Mouse (Mus musculus) heart, adult 10 weeks (tissue): ENCODE measurements around the gene Rpl37a. TPM values are rescaled to one million over a fixed set of nuclear protein-coding genes. Genes with fewer than 3 reads are reported as not detected.

Experiments
- polyA plus RNA-seq: library from polyadenylated mRNA; stranded (reverse); fragments of 350-450 nt; fragmentation: Illumina TruSeq; extraction: RNeasy Lipid Tissue Mini Kit (QIAGEN cat#74804); gene quantifications from one replicate; pipeline ENCODE4 v1.2.3, GENCODE M21; 2014; ENCODE audit warnings: low read depth, low replicate concordance

The Rpl37a gene
- 588 TPM for polyA plus RNA-seq

DNA sequence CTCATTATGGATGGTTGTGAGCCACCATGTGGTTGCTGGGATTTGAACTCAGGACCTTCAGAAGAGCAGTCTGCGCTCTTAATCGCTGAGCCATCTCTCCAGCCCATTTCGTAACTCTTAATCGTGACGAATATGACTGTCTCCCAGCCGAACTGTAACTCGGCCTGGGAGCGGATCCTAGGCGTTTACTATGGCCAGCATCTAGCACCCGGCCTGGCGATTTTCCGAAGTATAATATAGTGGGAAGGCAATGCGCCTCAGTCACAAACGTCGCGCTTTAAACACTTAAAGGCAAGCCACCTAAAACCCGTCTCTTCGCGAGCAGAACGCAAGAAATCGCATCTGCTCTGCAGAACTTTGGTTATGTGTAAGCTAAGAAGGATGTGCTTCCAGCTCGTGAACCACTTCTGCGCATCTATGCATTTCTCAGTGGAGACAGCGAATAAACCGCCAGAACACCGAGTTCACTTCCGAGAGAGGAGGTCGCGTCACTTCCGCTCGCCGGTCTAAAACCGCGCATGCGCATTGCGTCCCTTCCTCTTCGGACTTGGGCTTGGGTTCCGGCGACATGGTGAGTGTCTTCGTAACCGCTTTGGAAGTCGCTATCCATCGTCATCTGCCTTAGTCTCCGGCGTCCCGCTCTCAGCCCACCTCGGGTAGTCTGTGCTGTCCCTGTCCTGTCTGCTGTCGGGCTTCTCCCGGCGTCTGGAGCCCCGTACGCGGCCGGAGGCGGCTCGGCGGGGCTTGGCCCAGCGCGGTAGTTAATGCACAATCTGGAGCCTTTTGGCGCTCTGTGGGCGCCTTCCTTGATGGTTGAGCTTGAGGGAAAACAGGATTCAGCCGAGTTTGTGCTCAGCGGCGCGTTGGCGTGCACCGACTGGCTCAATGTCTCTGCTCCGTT is at the start of gene Rpl37a:
Gene Rpl37a, plus strand, starts transcription at position 538 of the 901 bp plus-strand sequence.

DNA sequence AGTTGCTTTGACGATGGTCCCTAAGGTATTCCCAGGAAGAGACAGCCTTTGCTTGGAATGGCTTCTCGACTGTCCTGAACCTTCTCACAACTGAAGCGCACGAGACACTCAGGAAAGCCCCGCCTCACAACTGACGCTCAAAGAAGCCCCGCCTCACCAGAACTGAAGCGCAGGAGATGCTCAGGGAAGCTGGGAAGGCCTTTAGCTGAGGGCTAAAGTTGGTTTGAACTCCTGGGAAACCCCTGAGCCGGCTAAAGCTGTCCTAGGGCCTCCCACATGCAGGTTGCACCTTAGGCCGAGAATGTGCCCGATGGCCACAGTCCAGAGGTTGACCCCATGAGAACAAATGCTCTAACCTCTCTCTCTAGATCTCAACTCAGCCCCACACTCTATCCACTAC is 10.6 kb upstream of the Rpl37a start, which contains the start of gene Ankar:
Gene Ankar, minus strand, starts transcription at position 101 of the 400 bp plus-strand sequence.

Other genes with a start within 250 kb of the Rpl37a start
- gene March4, start 174.4 kb upstream of the Rpl37a start, polyA plus RNA-seq = not detected
- gene Smarcal1, start 128.0 kb upstream of the Rpl37a start, polyA plus RNA-seq = 23.7 TPM
- not detected for gene Ankar, start 10.7 kb upstream of the Rpl37a start, polyA plus RNA-seq
- 0.60 TPM for gene Igfbp2, start 113.2 kb downstream of the Rpl37a start, polyA plus RNA-seq
- gene Igfbp5, start 163.6 kb downstream of the Rpl37a start, polyA plus RNA-seq = 112 TPM